Mouse (Mus musculus): ENCODE measurements at regions not wholly inside any gene's neighbourhood (a gene's known extent, or its start where the extent isn't known, plus 50 kb on each side); places are given as distances from the start of the nearest gene placed in this dataset.
A peak's percentile ranks its signal among the peaks of the same experiment; 100 is the strongest.

DNA sequence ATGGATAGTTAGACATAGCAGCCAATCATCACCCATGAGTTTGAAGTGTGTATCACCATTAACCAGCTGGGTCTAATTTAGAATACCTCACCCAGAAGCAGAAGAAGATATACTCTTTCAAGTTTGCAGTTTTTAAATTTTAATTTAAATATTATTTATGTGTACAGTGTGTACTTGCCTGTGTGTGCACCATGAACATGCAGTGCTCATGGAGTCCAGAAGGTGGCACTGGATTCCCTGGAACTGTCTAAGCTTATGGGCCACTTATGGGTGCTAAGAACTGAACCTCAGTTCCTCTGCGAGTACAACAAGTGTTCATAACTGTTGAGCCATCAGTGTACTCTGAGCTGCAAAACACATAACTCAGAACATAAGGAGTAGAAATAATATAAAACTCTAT lies 675.6 kb downstream of the Adcyap1 start:
- peak in 1 of 2 experiments; percentile 28; a peak in 2 of 4 replicates for TF ChIP-seq CTCF (conservative IDR thresholded peaks at IDR 0.05 in 1 of 2, IDR thresholded peaks at IDR 0.05 in 1 of 2; ENCODE audit: low read depth in 2 of 2, low read length in 2 of 2)
- no peak for TF ChIP-seq RCOR1 (conservative IDR thresholded peaks at IDR 0.05; ENCODE audit: low read depth, low read length)
- no peak for TF ChIP-seq POLR2AphosphoS2 (IDR thresholded peaks at IDR 0.05; ENCODE audit: low read depth, low read length)
- no peak for TF ChIP-seq POLR2A (IDR thresholded peaks at IDR 0.05; ENCODE audit: low read depth, low read length)
- TF ChIP-seq JUN (IDR thresholded peaks at IDR 0.05; ENCODE audit: insufficient read depth, low read depth, low read length), result no peak
- no peak for TF ChIP-seq MAX (IDR thresholded peaks at IDR 0.05; ENCODE audit: low read length)
- no peak for TF ChIP-seq E2F4 (IDR thresholded peaks at IDR 0.05; ENCODE audit: insufficient replicate concordance, low read depth, low read length)
- no peak for TF ChIP-seq CHD2 (IDR thresholded peaks at IDR 0.05; ENCODE audit: low read length)
- no peak for TF ChIP-seq ZC3H11A (IDR thresholded peaks at IDR 0.05; ENCODE audit: low read depth, low read length)
- no peak for TF ChIP-seq MEF2A (IDR thresholded peaks at IDR 0.05; ENCODE audit: borderline replicate concordance, low read depth, low read length)
- TF ChIP-seq MAFK (IDR thresholded peaks at IDR 0.05; ENCODE audit: insufficient replicate concordance, low read length), result no peak
